Mouse (Mus musculus): ENCODE results near the gene Chrm5. TPM values are rescaled to one million over a fixed set of nuclear protein-coding genes. Genes with fewer than 3 reads are reported as not detected.

Chrm5 gene
- polyA plus RNA-seq, 1 experiment: not detected

- no peak for TF ChIP-seq POLR2A (IDR thresholded peaks at IDR 0.05; ENCODE audit: borderline replicate concordance, control insufficient read depth, low read depth, low read length)
- no peak for TF ChIP-seq CTCF (IDR thresholded peaks at IDR 0.05; ENCODE audit: control insufficient read depth, insufficient read depth, low read length)
- Histone ChIP-seq H3K4me1 (ENCODE audit: control insufficient read depth, insufficient read depth, low read length) (no peaks in the 10 kb centered on the region; the same call in 1 of the 2 replicates), H3K4me3 (replicated peaks; ENCODE audit: control insufficient read depth, low read depth, low read length) (no peak overlapping the region), H3K27ac (ENCODE audit: control insufficient read depth, insufficient read depth, low read depth, low read length, poor library complexity) (no peak overlapping the region)
- 70% methylated on average over 5 of the region's 5 CpGs for WGBS
Measured at GRCm38 (mm10) chr2:112491629-112492028, 11.1 kb upstream of the Chrm5 start.

DNA sequence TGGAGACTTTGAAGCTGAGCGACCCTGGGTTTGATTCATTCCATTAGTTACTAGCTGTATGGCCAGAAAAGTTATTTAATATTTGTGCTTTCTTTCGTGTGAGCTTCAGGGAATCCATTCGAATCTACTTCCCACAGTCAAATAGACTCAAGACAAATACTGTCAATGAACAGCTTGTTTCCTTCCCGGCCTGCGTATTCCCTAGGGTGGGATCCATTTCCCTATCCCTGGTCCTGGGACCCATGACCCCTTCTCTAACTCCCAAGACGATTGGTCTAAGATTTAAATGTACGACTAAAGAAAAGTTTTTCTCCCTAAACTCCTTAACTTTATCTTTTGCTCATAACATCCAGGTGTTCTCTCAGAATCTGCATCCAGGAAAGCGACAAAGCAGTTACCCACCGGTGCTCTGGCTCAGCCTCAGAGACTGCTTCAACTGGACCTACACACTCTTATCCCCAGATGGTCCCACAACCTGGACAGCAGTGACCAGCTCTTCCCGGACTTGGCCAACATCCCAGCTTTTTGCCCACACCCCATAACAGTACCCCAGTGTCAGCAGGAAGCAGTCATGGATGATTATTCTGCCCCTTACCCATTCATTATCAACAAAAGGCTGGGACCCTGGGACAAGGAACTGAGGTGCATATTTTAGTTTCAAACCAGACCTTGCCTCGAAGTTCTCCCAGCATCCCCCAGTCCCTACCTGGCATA, 10.1 kb upstream of the Chrm5 start:
- WGBS: 85% methylated on average over 11 of the region's 11 CpGs
- H3K27ac ChIP-seq (ENCODE audit: control insufficient read depth, insufficient read depth, low read depth, low read length, poor library complexity): no peak overlapping the region
- no peaks in the 10 kb centered on the region; the same call in 1 of the 2 replicates for H3K4me1 ChIP-seq (ENCODE audit: control insufficient read depth, insufficient read depth, low read length)
- H3K4me3 ChIP-seq (replicated peaks; ENCODE audit: control insufficient read depth, low read depth, low read length): no peak overlapping the region
- TF ChIP-seq CTCF (IDR thresholded peaks at IDR 0.05; ENCODE audit: control insufficient read depth, insufficient read depth, low read length) (no peak), POLR2A (IDR thresholded peaks at IDR 0.05; ENCODE audit: borderline replicate concordance, control insufficient read depth, low read depth, low read length) (no peak)

- no peak overlapping the region for H3K27ac ChIP-seq (ENCODE audit: control insufficient read depth, insufficient read depth, low read depth, low read length, poor library complexity)
- no peak overlapping the region for H3K4me3 ChIP-seq (replicated peaks; ENCODE audit: control insufficient read depth, low read depth, low read length)
- WGBS: 75% methylated on average over 2 of the region's 2 CpGs
- no peaks in the 10 kb centered on the region for H3K4me1 ChIP-seq (ENCODE audit: control insufficient read depth, insufficient read depth, low read length)
- TF ChIP-seq CTCF (IDR thresholded peaks at IDR 0.05; ENCODE audit: control insufficient read depth, insufficient read depth, low read length): no peak
- no peak for TF ChIP-seq POLR2A (IDR thresholded peaks at IDR 0.05; ENCODE audit: borderline replicate concordance, control insufficient read depth, low read depth, low read length)
Measured at GRCm38 (mm10) chr2:112484886-112485285, 4.3 kb upstream of the Chrm5 start.

DNA sequence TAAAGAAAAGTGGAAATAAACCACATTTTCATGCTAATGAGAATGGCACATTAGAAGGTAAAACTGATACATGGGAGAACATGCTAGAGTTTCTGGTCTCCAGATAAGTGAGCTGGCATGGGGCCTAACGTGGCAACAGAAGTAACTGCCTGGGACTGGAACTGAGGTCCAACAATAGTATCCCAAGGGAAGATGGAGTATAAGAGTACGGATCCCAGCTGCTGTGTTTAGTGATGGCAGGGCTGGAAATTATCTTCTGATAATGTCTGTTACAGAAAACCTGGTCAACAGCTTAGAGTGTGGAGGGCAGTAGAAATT, 2.7 kb upstream of the Chrm5 start:
- H3K27ac ChIP-seq (ENCODE audit: control insufficient read depth, insufficient read depth, low read depth, low read length, poor library complexity): no peak overlapping the region
- H3K4me3 ChIP-seq (replicated peaks; ENCODE audit: control insufficient read depth, low read depth, low read length): no peak overlapping the region
- WGBS: 78% methylated on average over 2 of the region's 2 CpGs
- TF ChIP-seq CTCF (IDR thresholded peaks at IDR 0.05; ENCODE audit: control insufficient read depth, insufficient read depth, low read length) (no peak), POLR2A (IDR thresholded peaks at IDR 0.05; ENCODE audit: borderline replicate concordance, control insufficient read depth, low read depth, low read length) (no peak)
- H3K4me1 ChIP-seq (ENCODE audit: control insufficient read depth, insufficient read depth, low read length): no peaks in the 10 kb centered on the region

DNA sequence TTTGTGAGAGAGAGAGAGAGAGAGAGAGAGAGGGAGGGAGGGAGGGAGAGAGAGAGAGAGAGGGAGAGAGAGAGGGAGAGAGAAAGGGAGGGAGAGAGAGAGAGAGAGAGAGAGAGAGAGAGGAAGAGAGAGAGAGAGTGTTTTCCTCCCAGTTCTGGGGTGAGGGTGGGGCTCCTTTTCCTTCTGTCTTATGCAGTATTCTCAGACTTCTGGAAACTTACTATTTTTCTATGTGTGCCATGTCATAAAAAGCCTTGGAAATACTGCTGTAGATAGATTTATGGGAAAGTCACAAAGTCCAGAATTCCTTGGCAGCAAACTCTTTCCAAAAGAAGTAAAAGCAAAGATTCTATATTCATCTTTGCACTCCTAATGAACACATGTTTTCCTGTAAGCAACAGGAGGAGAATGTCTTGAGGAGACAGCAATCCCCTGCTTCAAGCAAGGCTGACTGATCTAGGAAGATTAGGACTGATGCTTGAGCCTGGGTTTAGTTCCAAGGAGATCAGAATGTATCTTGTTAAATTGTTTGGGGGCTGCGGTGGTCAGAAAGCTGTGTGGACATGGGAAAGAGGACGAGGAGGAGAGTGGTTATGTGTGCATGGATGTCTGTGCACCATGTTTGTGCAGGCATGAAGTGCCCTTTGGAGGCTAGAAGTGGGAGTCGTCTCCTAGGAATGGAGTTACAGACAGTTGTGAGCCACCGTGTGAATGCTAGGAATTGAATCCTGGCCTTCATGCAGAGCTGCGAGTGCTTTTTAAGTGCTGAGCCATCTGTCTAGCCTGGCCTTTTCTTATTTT, 2.2 kb upstream of the Chrm5 start:
- H3K4me1 ChIP-seq (ENCODE audit: control insufficient read depth, insufficient read depth, low read length): no peaks in the 10 kb centered on the region
- no peak overlapping the region for H3K4me3 ChIP-seq (replicated peaks; ENCODE audit: control insufficient read depth, low read depth, low read length)
- no peak overlapping the region for H3K27ac ChIP-seq (ENCODE audit: control insufficient read depth, insufficient read depth, low read depth, low read length, poor library complexity)
- WGBS: 80% methylated on average over 5 of the region's 5 CpGs
- no peak for TF ChIP-seq CTCF (IDR thresholded peaks at IDR 0.05; ENCODE audit: control insufficient read depth, insufficient read depth, low read length)
- no peak for TF ChIP-seq POLR2A (IDR thresholded peaks at IDR 0.05; ENCODE audit: borderline replicate concordance, control insufficient read depth, low read depth, low read length)

- 0% methylated on average over 2 of the region's 2 CpGs for WGBS
- no peak overlapping the region for H3K27ac ChIP-seq (ENCODE audit: control insufficient read depth, insufficient read depth, low read depth, low read length, poor library complexity)
- no peaks in the 10 kb centered on the region for H3K4me1 ChIP-seq (ENCODE audit: control insufficient read depth, insufficient read depth, low read length)
- H3K4me3 ChIP-seq (replicated peaks; ENCODE audit: control insufficient read depth, low read depth, low read length): no peak overlapping the region
- no peak for TF ChIP-seq POLR2A (IDR thresholded peaks at IDR 0.05; ENCODE audit: borderline replicate concordance, control insufficient read depth, low read depth, low read length)
- TF ChIP-seq CTCF (IDR thresholded peaks at IDR 0.05; ENCODE audit: control insufficient read depth, insufficient read depth, low read length): no peak
Measured at GRCm38 (mm10) chr2:112481564-112481963, 995 bp upstream of the Chrm5 start.

- 78% methylated on average over 6 of the region's 6 CpGs for WGBS
- Histone ChIP-seq H3K27ac (ENCODE audit: control insufficient read depth, insufficient read depth, low read depth, low read length, poor library complexity) (no peak overlapping the region), H3K4me3 (replicated peaks; ENCODE audit: control insufficient read depth, low read depth, low read length) (no peak overlapping the region), H3K4me1 (ENCODE audit: control insufficient read depth, insufficient read depth, low read length) (no peaks in the 10 kb centered on the region)
- TF ChIP-seq POLR2A (IDR thresholded peaks at IDR 0.05; ENCODE audit: borderline replicate concordance, control insufficient read depth, low read depth, low read length): no peak
- TF ChIP-seq CTCF (IDR thresholded peaks at IDR 0.05; ENCODE audit: control insufficient read depth, insufficient read depth, low read length): no peak
Measured at GRCm38 (mm10) chr2:112476554-112476953, 4.0 kb downstream of the Chrm5 start.

- Histone ChIP-seq H3K4me3 (replicated peaks; ENCODE audit: control insufficient read depth, low read depth, low read length) (no peak overlapping the region), H3K4me1 (ENCODE audit: control insufficient read depth, insufficient read depth, low read length) (no peaks in the 10 kb centered on the region), H3K27ac (ENCODE audit: control insufficient read depth, insufficient read depth, low read depth, low read length, poor library complexity) (no peak overlapping the region)
- TF ChIP-seq CTCF (IDR thresholded peaks at IDR 0.05; ENCODE audit: control insufficient read depth, insufficient read depth, low read length) (no peak), POLR2A (IDR thresholded peaks at IDR 0.05; ENCODE audit: borderline replicate concordance, control insufficient read depth, low read depth, low read length) (no peak)
- 41% methylated on average over 5 of the region's 5 CpGs for WGBS
Measured at GRCm38 (mm10) chr2:112474997-112475724, 5.4 kb downstream of the Chrm5 start.

All from bone marrow, adult 2 months (tissue).